Mouse (Mus musculus) MEL (cell line): ENCODE results near the gene Egfl8.

ENCODE experiments used
- CHD1 ChIP-seq: IDR thresholded peaks from 2 replicates; pipeline ENCODE4 v1.6.1; 2012; ENCODE audit warnings: low read depth, mild to moderate bottlenecking, inconsistent platforms, low read length, improper control_type of control experiment
- CTCF ChIP-seq, 3 experiments: IDR thresholded peaks in 2 of 3; conservative IDR thresholded peaks in 1 of 3; 2 replicates each; pipeline ENCODE4 v1.5.1; 2011 to 2012; ENCODE audit warnings: low read length in 3 of 3, low read depth in 2 of 3, mild to moderate bottlenecking in 2 of 3, improper control_type of control experiment in 1 of 3, inconsistent platforms in 1 of 3, mixed read lengths in 1 of 3, moderate library complexity in 1 of 3; ENCODE audit not compliant: control insufficient read depth in 1 of 3, insufficient read depth in 1 of 3, poor library complexity in 1 of 3, severe bottlenecking in 1 of 3
- ELF1 ChIP-seq: IDR thresholded peaks from 2 replicates; pipeline ENCODE4 v1.6.1; 2014; ENCODE audit warnings: low read depth, mild to moderate bottlenecking, inconsistent platforms, low read length, improper control_type of control experiment, moderate library complexity
- GABPA ChIP-seq: IDR thresholded peaks from 2 replicates; pipeline ENCODE4 v1.6.1; 2012; ENCODE audit warnings: low read depth, mild to moderate bottlenecking, inconsistent platforms, low read length, improper control_type of control experiment, moderate library complexity
- JUND ChIP-seq: IDR thresholded peaks from 2 replicates; pipeline ENCODE4 v1.6.1; 2011; ENCODE audit warnings: low read depth, mild to moderate bottlenecking, improper control_type of control experiment, low read length
- MAFK ChIP-seq: IDR thresholded peaks from 2 replicates; pipeline ENCODE4 v1.6.1; 2011; ENCODE audit warnings: low read depth, mild to moderate bottlenecking, low read length, improper control_type of control experiment, borderline replicate concordance
- MYC ChIP-seq: IDR thresholded peaks from 2 replicates; pipeline ENCODE4 v1.6.1; 2011; ENCODE audit warnings: low read depth, mild to moderate bottlenecking, low read length, improper control_type of control experiment, moderate library complexity
- POLR2A ChIP-seq, 2 experiments: IDR thresholded peaks; 2 replicates each; pipeline ENCODE4 v1.6.1; 2011 to 2012; ENCODE audit warnings: low read length in 2 of 2, mild to moderate bottlenecking in 2 of 2, control low read depth in 1 of 2, improper control_type of control experiment in 1 of 2, low read depth in 1 of 2, moderate library complexity in 1 of 2; ENCODE audit not compliant: control insufficient read depth in 1 of 2, insufficient read depth in 1 of 2, poor library complexity in 1 of 2
- POLR2AphosphoS5 ChIP-seq: IDR thresholded peaks from 2 replicates; pipeline ENCODE4 v1.6.1; 2012; ENCODE audit warnings: low read depth, borderline replicate concordance, mild to moderate bottlenecking, inconsistent platforms, low read length, moderate library complexity, mixed read lengths
- RAD21 ChIP-seq: IDR thresholded peaks from 2 replicates; pipeline ENCODE4 v1.6.1; 2011; ENCODE audit warnings: mild to moderate bottlenecking, low read depth, low read length, improper control_type of control experiment
- USF1 ChIP-seq: IDR thresholded peaks from 2 replicates; pipeline ENCODE4 v1.6.1; 2014; ENCODE audit warnings: low read depth, mild to moderate bottlenecking, inconsistent platforms, low read length, improper control_type of control experiment, moderate library complexity
- USF2 ChIP-seq, 2 experiments: IDR thresholded peaks; 2 replicates each; pipeline ENCODE4 v1.6.1; 2011 to 2012; ENCODE audit warnings: improper control_type of control experiment in 2 of 2, low read length in 2 of 2, borderline replicate concordance in 1 of 2, inconsistent platforms in 1 of 2, low read depth in 1 of 2, mild to moderate bottlenecking in 1 of 2; ENCODE audit not compliant: insufficient read depth in 1 of 2
- ZC3H11A ChIP-seq: IDR thresholded peaks from 2 replicates; pipeline ENCODE4 v1.6.1; 2012; ENCODE audit warnings: low read depth, mild to moderate bottlenecking, inconsistent platforms, low read length, improper control_type of control experiment

- no peak for TF ChIP-seq CTCF (IDR thresholded peaks at IDR 0.05 in 2 of 3, conservative IDR thresholded peaks at IDR 0.05 in 1 of 3; ENCODE audit: control insufficient read depth in 1 of 3, insufficient read depth in 1 of 3, low read depth in 2 of 3, low read length in 3 of 3, poor library complexity in 1 of 3, severe bottlenecking in 1 of 3)
- TF ChIP-seq POLR2A (IDR thresholded peaks at IDR 0.05; ENCODE audit: control insufficient read depth in 1 of 2, insufficient read depth in 1 of 2, low read depth in 1 of 2, low read length in 2 of 2, poor library complexity in 1 of 2): peak; percentile 49 to 79; a peak in 3 of 4 replicates
- TF ChIP-seq JUND: no peak
- TF ChIP-seq ZC3H11A: no peak
- TF ChIP-seq POLR2AphosphoS5: no peak
- no peak for TF ChIP-seq MAFK
- no peak for TF ChIP-seq USF1
- TF ChIP-seq MYC: peak; percentile 79
- no peak for TF ChIP-seq USF2 (IDR thresholded peaks at IDR 0.05; ENCODE audit: borderline replicate concordance in 1 of 2, insufficient read depth in 1 of 2, low read depth in 1 of 2, low read length in 2 of 2)
- no peak for TF ChIP-seq GABPA
- peak; percentile 50 for TF ChIP-seq ELF1
- TF ChIP-seq CHD1: peak; percentile 99
- no peak for TF ChIP-seq RAD21
Measured at GRCm38 (mm10) chr17:34627093-34627942, 11.5 kb upstream of the Egfl8 start.
